In the genomic region with DNA sequence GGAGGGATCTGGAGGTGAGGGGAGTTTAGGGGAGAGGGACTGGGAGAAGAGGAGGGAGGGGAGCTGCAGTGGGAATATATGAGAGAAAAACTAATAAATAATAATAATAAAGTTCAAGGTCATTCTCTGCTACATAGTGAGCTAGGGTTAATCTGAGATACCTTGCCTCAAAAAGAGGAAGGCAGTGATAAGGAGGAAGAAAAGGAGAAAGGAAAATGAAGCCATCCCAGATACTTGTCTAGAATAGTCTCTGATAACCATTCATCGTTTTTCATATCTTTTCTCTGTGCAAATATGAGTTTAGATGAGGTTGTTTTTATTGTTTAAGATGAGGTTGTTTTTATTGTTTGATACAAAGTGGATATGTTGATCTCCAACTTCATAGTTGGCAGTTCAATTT, we compare ENCODE assay signal across 15 mouse cellular contexts.
"Had no signal": no experiment of that assay in that cellular context is flagged by ENCODE, and none has a peak within 500 bp of the region (broad histone marks: within the 10 kb centered on the region; RNA-seq: fewer than 3 reads in every experiment).

No protein-coding gene starts in this region.

- H3K27ac ChIP-seq: neural tube, embryonic 12.5 days; neural tube, embryonic 13.5 days; neural tube, embryonic 15.5 days had no signal

- H3K4me1 ChIP-seq: neural tube, embryonic 12.5 days; neural tube, embryonic 15.5 days had no signal

- H3K27me3 ChIP-seq: neural tube, embryonic 12.5 days; neural tube, embryonic 13.5 days; neural tube, embryonic 15.5 days; stomach, embryonic 15.5 days had no signal

- H3K4me3 ChIP-seq: neural tube, embryonic 12.5 days; neural tube, embryonic 13.5 days; neural tube, embryonic 15.5 days; stomach, embryonic 15.5 days had no signal

- DNase-seq: right cerebral cortex, adult 18-20 months; right cerebral cortex, postnatal 14 days; right cerebral cortex, postnatal 25 days; right cerebral cortex, postnatal 4 days; spleen, adult 18-20 months; thymus, adult 18-20 months; thymus, adult 2 months; thymus, postnatal 14 days; thymus, postnatal 25 days; thymus, postnatal 36 days; thymus, postnatal 4 days had no signal

- H3K4me2 ChIP-seq: neural tube, embryonic 12.5 days; neural tube, embryonic 13.5 days; neural tube, embryonic 15.5 days; stomach, embryonic 15.5 days had no signal

- H3K9me3 ChIP-seq: neural tube, embryonic 12.5 days; neural tube, embryonic 13.5 days; neural tube, embryonic 15.5 days; stomach, embryonic 15.5 days had no signal

- H3K9ac ChIP-seq: neural tube, embryonic 12.5 days; neural tube, embryonic 13.5 days; neural tube, embryonic 15.5 days; stomach, embryonic 15.5 days had no signal

- H3K36me3 ChIP-seq: neural tube, embryonic 12.5 days; neural tube, embryonic 13.5 days; neural tube, embryonic 15.5 days; stomach, embryonic 15.5 days had no signal
